Mouse (Mus musculus) right cerebral cortex, postnatal 10 days (tissue): ENCODE measurements at regions not wholly inside any gene's neighbourhood (a gene's known extent, or its start where the extent isn't known, plus 50 kb on each side); places are given as distances from the start of the nearest gene placed in this dataset.

ENCODE experiments used
- DNase-seq, 2 experiments: peaks; one replicate each; pipeline ENCODE4 v3.0.0; 2021; ENCODE audit warnings: low spot score in 2 of 2

DNA sequence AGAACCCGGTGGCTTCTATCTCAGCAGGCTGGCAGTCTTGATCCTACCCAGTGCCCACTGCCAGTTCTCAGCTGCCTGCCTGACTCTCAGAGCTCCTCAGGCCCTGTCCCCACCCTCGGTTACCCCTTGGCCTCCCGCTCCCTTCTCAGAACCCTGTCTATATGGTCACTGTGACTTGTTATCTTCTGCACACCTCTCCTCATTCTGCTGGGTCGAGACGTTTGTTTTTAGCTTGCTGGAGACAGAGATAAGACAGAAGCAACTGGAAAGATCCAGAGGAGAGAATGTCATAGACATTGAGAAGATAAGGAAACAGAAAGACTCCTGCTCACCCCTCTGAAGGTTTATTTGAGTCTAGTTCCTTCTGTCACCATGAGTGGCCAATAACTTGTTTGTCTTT, 53.8 kb upstream of the Phc1 start:
- no peak for DNase-seq

DNA sequence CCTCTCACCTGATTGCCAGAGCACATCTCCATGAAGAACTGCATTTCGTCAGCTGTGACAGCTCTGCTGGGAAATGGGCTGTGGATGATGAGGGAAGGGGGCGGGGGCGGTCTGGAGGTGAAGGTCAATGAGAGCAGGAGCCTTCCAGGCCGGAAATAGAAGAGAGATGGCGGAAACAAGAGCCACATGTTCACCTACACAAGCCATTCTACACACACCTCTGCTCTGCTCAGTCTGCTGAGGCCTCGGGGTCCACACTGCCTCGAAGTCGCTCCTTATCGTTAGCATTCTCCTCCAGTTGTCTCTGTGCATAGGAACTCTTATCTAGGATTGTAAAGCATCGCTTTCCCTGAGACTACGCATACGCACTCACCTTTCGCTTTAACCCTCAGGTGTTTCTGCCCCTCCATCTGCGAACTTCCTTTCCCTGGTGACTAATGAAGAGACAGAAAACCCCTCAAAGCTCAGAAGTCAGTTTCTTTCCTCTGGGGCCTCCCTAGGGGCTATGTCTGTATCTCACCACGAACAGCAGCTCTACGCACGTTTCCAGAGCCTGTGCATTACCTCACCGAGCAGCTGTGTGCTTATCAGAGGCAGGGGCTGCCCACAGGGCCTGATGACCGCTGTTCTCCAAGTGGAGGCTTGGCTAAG, 53.0 kb upstream of the Phc1 start:
- no peak for DNase-seq

DNA sequence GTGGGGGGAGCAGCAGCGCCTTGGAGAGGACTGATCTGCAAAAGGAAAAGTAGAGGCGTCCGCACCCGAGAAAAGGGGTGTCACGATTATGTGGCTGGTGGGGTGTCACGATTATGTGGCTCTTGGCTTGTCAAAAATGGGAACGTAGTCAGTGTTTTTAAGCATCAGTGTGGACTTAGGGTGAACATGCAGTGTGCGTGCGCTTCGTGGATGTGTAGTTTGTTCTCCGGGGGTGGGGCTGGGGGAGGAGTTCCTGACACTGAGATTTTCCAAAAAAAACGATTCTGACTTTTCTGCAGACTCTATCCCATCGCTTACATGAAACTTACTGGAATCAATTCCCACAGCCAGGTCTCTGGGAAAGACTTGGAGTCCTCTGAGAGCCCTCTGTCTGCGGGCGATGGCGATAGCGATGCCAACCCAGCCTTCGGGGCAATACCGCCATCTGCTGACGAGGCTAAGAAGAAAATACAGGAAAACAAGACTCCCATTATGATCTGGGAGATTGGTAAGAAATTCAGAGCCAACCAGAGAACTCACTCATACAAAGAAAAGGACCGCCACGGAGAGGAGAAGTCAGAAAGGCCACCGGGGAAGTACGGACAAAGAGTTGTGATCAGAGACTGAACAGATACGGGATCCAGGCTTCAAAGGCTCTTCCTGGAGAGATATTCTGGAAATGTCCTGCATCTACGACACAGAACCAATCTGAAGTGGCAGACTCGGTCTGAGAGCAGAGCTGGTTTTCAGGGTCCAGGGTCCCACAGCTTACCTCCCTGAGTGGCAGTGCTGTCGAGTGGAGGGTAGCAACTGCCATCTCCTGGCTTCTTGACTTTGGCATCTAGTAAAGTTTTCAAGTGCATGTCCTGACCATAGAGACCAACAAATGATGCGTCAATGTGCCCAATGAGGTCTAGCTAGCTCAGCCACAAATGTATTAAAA, 51.6 kb upstream of the Phc1 start:
- DNase-seq: peak; percentile 77 to 88

DNA sequence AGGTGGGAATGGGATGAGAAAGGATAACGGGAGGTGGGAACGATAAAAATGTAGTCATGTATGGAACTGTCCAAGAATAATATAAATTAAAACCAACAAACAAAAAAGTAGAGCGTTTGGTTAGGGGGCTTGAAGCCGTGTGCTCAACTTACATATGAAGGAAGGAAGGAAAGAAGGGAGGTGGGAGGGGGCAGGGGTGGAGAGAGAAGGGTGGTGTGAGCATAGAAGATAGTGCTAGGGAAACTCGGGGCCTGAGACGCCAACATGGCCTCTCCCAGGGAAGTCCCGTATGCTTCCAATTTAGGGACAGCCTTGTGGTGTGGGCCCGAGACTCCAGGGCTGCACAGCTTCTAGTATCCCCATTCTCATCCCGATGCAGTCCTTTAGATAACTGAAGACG, 50.8 kb upstream of the Phc1 start:
- DNase-seq: no peak

DNA sequence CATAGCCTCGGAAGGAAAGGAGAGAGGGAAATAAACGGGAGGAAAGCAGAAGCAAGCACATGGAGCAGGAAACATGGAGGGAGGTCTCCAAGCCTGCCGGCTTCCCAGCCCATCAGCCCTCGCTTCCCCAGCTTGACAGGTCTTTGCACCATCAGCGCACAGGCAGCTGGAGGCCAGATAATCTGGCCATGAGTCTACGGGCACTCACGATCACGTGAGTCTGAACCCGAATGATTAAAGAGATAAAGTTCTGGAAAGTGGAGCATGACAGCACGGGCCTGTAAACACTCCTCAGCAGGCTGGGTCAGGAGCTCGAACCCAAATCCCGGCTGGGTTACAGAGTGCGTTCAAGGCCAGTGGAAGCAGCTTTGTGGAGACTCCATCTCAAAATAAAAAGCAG, 50.4 kb upstream of the Phc1 start:
- DNase-seq: no peak
